Mouse (Mus musculus): ENCODE results near the gene Rag2.

The Rag2 gene

GRCm38 (mm10) chr2:101624526-101624925 is at the start of gene Rag2:
Rag2 (plus strand) TSS chr2:101624718.
- DNase-seq (ENCODE audit: low spot score): no peak

DNA sequence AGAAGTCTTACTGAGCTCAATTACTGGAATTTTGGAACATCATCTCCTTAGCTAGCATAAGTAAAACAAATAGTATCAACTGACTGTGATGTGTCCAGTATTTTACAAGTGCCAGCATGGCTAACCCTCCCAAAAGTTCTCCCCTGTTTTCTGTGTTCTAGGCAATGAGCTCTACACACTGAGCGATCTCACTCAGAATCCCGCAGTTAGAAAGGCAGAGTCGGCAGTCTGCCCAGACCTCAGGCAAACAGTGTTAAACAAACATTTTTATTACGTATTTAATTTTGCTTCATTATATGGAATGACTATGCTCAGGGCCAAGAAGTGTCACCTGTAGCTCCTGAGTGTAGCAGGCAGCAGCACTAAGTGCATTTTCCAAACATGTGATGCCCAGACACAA is 47.3 kb upstream of the Rag2 start:
- no peak for DNase-seq (ENCODE audit: low spot score)

DNA sequence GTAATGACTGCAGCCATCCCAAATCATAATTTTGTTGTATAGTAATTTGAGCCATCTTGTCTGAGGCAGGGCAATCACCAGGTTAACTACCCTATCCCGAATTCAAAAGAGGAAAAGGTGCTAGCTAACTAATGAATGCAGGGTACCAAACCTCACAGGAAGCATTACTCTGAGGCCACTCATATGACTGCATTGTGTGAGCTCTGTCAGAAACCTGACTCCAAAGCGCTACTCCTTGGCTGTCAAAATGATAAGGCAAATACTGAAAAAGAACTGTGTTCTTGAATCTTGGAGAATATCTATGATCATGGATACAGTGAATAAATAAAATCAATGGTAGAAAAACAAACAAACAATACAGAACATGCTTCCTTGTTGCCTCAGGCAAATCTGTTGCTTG is 44.5 kb upstream of the Rag2 start:
- DNase-seq (ENCODE audit: low spot score): no peak

GRCm38 (mm10) chr2:101580428-101580827 is 44.1 kb upstream of the Rag2 start:
- no peak for DNase-seq (ENCODE audit: low spot score)

- DNase-seq (ENCODE audit: low spot score): no peak
These were observed 43.5 kb upstream of the Rag2 start for GRCm38 (mm10) chr2:101580977-101581376.

- no peak for DNase-seq (ENCODE audit: low spot score)
These were observed 43.1 kb upstream of the Rag2 start for GRCm38 (mm10) chr2:101581418-101581817.

- no peak for DNase-seq (ENCODE audit: low spot score)
These were observed 33.2 kb upstream of the Rag2 start for GRCm38 (mm10) chr2:101591356-101591755.

DNA sequence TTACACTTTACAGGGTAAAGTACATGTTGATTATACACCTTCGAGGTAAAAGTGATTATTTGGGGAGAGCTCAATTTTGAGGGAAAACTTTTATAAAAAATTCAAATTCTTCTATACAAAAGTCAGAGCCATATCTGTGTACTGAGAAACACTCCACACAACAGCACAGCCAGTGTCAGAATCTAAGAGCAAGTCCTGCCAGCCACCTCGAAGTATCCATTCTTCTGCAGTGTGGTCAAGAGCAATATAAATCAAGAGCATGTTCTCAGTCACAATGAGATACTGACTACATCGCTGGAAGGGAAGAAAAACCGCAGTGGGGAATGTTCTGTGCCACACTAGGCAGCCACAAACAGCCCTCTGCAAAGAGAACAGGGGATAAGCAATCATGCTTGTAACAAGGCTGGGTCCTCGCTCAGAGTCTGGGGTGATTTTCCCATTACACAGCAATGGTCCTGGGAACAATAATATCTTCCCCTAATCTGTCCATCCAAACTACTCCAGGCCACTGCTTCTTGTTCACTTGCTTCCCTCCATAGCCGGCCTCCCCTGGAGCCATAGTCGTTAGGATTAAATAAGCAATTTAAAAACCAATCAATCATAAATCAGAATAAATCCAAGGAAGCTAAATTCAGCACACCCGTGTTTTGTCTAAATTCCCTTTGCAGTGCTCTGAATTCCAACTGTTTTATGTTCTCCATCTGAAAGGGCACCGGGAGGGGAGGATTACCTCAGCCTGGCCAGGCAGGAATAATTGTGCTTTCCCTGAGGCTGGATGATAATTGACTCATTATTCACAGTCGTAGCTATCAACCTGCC is 32.3 kb upstream of the Rag2 start:
- no peak for DNase-seq (ENCODE audit: low spot score)

GRCm38 (mm10) chr2:101592886-101593285 is 31.6 kb upstream of the Rag2 start:
- no peak for DNase-seq (ENCODE audit: low spot score)

GRCm38 (mm10) chr2:101594681-101595080 is 29.8 kb upstream of the Rag2 start:
- no peak for DNase-seq (ENCODE audit: low spot score)

- DNase-seq (ENCODE audit: low spot score): peak; percentile 14
These were observed 27.3 kb upstream of the Rag2 start for GRCm38 (mm10) chr2:101597186-101597585.

DNA sequence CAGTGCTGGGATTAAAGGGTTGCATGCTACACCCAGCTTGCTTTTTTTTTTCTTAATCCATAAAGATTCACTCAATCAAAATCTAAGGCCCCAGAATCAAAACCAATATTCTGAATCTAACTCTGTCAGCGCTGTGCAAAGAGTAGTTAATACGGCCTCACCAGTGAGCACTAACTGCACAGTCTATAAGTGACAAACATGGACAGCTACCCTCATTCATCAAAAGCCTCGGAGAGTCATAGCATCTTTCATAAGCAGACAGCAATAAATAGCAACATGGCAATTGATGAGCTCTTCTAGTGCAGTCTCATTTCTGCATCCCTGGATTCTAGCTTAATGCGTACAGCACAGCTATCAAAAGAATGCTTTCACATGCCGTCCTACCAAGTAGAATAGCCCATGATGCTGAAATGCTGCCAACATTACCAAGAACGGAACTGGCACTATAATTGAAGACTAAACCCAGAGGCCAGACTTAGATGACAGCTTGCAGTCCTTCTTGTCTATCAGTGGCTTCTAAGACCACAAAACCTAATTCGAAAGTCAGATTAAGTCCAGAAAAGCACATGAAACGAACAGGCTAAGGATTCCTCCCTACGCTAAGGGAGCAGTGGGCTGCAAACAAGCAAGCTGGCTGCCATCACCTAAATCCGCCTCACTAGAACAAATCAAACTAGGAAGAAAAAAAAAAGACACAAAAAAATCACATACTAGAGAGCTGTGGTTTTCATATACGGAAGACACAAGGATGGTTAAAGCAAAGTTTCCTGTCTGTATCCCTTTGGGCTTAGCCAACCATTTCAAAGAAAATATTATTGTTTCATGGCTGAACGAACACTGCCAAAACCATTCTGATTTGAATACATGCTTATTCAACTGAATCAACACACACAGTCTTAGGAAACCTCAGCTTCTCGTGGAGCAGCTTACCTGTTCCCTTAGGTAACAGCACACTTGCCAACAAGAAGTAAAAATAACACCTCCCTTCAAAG is 26.0 kb upstream of the Rag2 start:
- no peak for DNase-seq (ENCODE audit: low spot score)

DNA sequence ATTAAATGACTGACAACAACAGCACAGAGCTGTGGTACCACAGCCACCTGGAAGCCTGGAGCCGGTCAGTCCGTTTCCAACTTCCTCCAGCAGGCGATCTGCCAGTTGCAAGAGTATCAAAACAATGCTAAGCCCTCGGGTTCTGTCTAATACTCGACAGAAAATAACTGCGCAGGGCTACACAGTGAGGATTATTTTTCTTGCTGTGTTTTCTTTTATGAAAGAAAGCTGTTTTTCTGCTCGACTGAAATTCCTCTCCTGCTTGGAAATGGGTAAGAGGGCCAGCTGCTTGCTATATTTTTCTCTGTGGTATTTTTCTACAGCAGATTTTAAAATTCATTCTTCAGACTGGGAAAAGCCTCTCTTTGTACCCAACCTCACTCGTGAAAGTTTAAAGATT is 23.8 kb upstream of the Rag2 start:
- peak; percentile 76 for DNase-seq (ENCODE audit: low spot score)

GRCm38 (mm10) chr2:101603099-101603498 is 21.4 kb upstream of the Rag2 start:
- DNase-seq (ENCODE audit: low spot score): no peak

- no peak for DNase-seq (ENCODE audit: low spot score)
These were observed 16.2 kb upstream of the Rag2 start for GRCm38 (mm10) chr2:101608232-101608894.

DNA sequence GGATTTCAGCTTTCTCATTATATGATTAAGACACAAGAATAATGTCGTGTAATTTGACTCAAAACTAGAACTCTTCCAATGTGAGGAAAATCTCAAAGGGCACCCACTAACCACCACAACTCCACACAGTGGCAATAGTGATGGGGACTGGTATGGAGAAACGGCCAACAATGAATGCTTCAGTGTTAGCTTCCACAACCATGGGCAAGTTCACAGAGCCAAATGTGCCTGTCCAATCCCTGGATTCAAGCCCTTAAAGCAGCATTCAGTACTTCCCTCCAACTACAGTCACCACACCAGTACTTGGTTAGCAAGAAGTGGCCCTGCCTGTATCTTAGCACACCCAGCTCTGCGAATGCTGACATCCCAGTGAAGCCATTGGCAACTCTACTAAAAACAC is 13.7 kb upstream of the Rag2 start:
- DNase-seq (ENCODE audit: low spot score): no peak

GRCm38 (mm10) chr2:101615464-101616305 is 8.8 kb upstream of the Rag2 start:
- no peak for DNase-seq (ENCODE audit: low spot score)

- DNase-seq (ENCODE audit: low spot score): no peak
These were observed 6.1 kb upstream of the Rag2 start for GRCm38 (mm10) chr2:101618373-101618772.

- DNase-seq (ENCODE audit: low spot score): no peak
These were observed 3.6 kb upstream of the Rag2 start for GRCm38 (mm10) chr2:101620899-101621298.

DNA sequence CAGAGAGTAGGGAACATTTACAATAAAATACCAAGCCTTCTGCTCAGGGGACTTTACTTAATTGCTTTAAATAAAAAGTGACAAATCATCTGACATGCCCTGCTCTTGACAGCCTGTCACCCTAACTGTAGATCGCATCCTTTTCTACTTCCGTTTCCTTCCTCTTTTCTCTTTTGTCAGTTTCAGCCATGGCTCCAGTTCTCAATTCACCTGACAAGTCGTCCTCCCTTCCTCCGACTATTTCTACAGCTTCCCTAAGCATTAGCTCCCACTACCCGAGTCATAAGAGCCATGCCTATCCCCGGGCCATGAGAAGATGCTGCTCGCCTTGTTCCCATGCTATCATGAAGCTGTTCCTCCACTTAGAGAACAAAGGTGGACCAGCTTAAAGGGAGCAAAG is 2.9 kb upstream of the Rag2 start:
- DNase-seq (ENCODE audit: low spot score): no peak

- no peak for DNase-seq (ENCODE audit: low spot score)
These were observed 1.5 kb upstream of the Rag2 start for GRCm38 (mm10) chr2:101623042-101623441.
